Mouse (Mus musculus): Measurements from ENCODE around the gene Vav1.

DNA sequence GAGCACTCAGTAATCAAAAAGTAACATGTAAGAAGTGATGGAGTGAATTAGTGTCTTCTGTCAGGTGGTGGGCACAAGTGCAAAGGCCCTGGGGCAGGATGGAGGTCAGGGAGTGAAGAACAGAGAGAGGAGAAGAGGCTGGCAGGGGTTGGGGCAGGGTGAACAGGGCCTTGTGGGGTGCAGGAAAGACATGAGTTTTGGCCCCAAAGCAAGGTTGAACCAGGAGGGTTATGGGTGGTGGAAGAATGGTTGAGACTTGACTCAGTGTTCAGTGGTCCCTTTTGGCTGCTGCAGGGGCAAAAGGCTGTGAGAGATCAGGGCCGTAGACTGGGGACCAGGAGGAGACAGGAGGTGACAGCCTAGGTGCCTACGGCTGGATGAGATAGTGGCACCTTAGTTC lies 363 bp upstream of the Vav1 start:
- TF ChIP-seq ZKSCAN1 (IDR thresholded peaks at IDR 0.05; ENCODE audit: low read depth, low read length) (no peak), CTCF (IDR thresholded peaks at IDR 0.05 in 2 of 3, conservative IDR thresholded peaks at IDR 0.05 in 1 of 3; ENCODE audit: control insufficient read depth in 1 of 3, insufficient read depth in 1 of 3, low read depth in 2 of 3, low read length in 3 of 3, poor library complexity in 1 of 3, severe bottlenecking in 1 of 3) (no peak), POLR2AphosphoS2 (IDR thresholded peaks at IDR 0.05; ENCODE audit: low read length) (no peak), TBP (IDR thresholded peaks at IDR 0.05; ENCODE audit: low read depth, low read length) (no peak), RAD21 (IDR thresholded peaks at IDR 0.05; ENCODE audit: low read depth, low read length) (no peak), TCF12 (IDR thresholded peaks at IDR 0.05; ENCODE audit: low read depth, low read length) (no peak), ELF1 (IDR thresholded peaks at IDR 0.05; ENCODE audit: low read depth, low read length) (no peak), CHD2 (IDR thresholded peaks at IDR 0.05; ENCODE audit: low read length) (no peak), MAX (IDR thresholded peaks at IDR 0.05; ENCODE audit: low read length) (no peak), TAL1 (IDR thresholded peaks at IDR 0.05; ENCODE audit: low read length) (no peak), POLR2AphosphoS5 (IDR thresholded peaks at IDR 0.05; ENCODE audit: borderline replicate concordance, low read depth, low read length) (no peak), NRF1 (IDR thresholded peaks at IDR 0.05; ENCODE audit: insufficient read depth, low read depth, low read length, poor library complexity, severe bottlenecking) (no peak), POLR2A (IDR thresholded peaks at IDR 0.05; ENCODE audit: control insufficient read depth in 1 of 2, insufficient read depth in 1 of 2, low read depth in 1 of 2, low read length in 2 of 2, poor library complexity in 1 of 2) (no peak), RCOR1 (IDR thresholded peaks at IDR 0.05; ENCODE audit: low read depth, low read length) (no peak)

All from MEL (cell line).